17 mouse cellular contexts compared by ENCODE assay signal in the genomic region with DNA sequence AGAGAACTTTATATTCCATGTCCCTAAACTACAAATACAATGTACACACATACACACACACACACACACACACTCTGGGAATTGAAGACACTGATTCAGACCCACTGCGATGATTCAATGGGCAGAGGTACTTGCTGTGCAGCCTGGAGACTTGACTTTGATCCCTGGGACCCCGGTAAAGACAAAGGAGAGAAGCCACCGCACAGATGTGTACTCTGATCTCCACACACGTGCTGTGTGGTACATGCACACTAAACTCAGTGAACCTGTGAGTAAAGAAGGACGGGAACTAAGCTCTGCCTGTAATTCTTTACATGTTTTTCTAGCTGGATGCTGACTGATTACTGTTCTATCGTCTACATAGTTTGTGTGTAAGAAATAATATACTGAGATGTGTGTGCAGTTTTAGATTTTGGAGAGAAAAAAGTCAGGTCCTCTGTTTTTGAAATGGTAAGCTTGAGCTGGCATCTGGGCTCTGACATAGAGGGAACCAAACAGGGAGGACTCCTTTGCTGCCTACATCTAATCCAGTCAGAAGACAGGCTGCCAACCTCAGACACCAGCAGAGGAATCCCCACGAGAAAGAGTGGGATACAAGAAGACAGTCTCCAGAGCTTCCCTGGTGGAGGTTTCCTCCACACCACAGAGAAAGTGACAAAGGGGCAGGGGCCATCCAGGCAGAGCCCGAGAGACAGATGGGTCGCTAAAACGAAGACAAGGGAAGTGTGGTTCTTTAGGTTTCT. TPM values are rescaled to one million over a fixed set of nuclear protein-coding genes. Genes with fewer than 3 reads are reported as not detected.
A peak's percentile ranks its signal among the peaks of the same experiment; 100 is the strongest.
DNase-seq lines count a peak whose midpoint lies in the region; ATAC-seq and TF ChIP-seq lines count a peak whose summit lies in the region.
"Had no signal": no experiment of that assay in that cellular context is flagged by ENCODE, and none has a peak within 500 bp of the region (broad histone marks: within the 10 kb centered on the region; RNA-seq: fewer than 3 reads in every experiment).

No protein-coding gene starts in this region.

- peak overlapping the region; percentile 34; the same call in 1 of the 2 replicates for H3K9ac ChIP-seq in heart, embryonic 11.5 days (ENCODE audit: low read depth, low read length)
- H3K9ac ChIP-seq: forebrain, embryonic 13.5 days; liver, embryonic 12.5 days; lung, embryonic 15.5 days; neural tube, embryonic 12.5 days had no signal

- H3K27me3 ChIP-seq in heart, embryonic 11.5 days (ENCODE audit: control insufficient read depth, insufficient read depth, low read length), result no peaks in the 10 kb centered on the region
- H3K27me3 ChIP-seq in kidney, adult 2 months (replicated peaks; ENCODE audit: control insufficient read depth, insufficient read depth, low read length), result no peaks in the 10 kb centered on the region
- H3K27me3 ChIP-seq: lung, embryonic 15.5 days had no signal

- TF ChIP-seq POLR2A in kidney, adult 2 months (IDR thresholded peaks at IDR 0.05; ENCODE audit: low read depth, low read length), result no peak

- no peaks in the 10 kb centered on the region for H3K36me3 ChIP-seq in heart, embryonic 11.5 days (ENCODE audit: control insufficient read depth, insufficient read depth, low read length)
- H3K36me3 ChIP-seq in kidney, adult 2 months (ENCODE audit: control insufficient read depth, insufficient read depth, low read length), result no peaks in the 10 kb centered on the region
- H3K36me3 ChIP-seq: hindbrain, embryonic 10.5 days; liver, embryonic 12.5 days; lung, embryonic 15.5 days; neural tube, embryonic 12.5 days had no signal

- no peak for DNase-seq in heart, postnatal 4 days
- DNase-seq in kidney, adult 2 months, result peak; percentile 48
- DNase-seq in kidney, adult 11 months, result no peak
- DNase-seq in thymus, postnatal 14 days, result peak; percentile 34
- no peak for DNase-seq in thymus, adult 18-20 months
- no peak for DNase-seq in right cerebral cortex, adult 2 months (ENCODE audit: low spot score in 2 of 2)
- no peak for DNase-seq in ovary, postnatal 10 days (ENCODE audit: low spot score)
- DNase-seq: adrenal gland, adult 2 months; cerebellum, adult 18-20 months; layer of hippocampus, adult 9-11 months had no signal

- ATAC-seq in heart, embryonic 11.5 days (replicated peaks; ENCODE audit: insufficient number of reproducible peaks, low FRiP score, low TSS enrichment), result no peak
- ATAC-seq: forebrain, embryonic 13.5 days; inflammation-experienced regulatory T-cells, adult 6 months; liver, embryonic 12.5 days had no signal

- H3K4me1 ChIP-seq in heart, embryonic 11.5 days (ENCODE audit: control insufficient read depth, insufficient read depth, low read length), result peaks cover 12% of the 10 kb centered on the region; the same call in 1 of the 2 replicates
- no peaks in the 10 kb centered on the region for H3K4me1 ChIP-seq in kidney, adult 2 months (ENCODE audit: control insufficient read depth, insufficient read depth, low read length)
- H3K4me1 ChIP-seq: lung, embryonic 15.5 days; neural tube, embryonic 12.5 days had no signal

- 51% methylated on average over 10 of the region's 10 CpGs for WGBS in heart, embryonic 11.5 days (ENCODE audit: insufficient replicate concordance)
- whole genome bisulfite sequencing in kidney, adult 2 months, result 54% methylated on average over 10 of the region's 10 CpGs

- H3K4me2 ChIP-seq in heart, embryonic 11.5 days, result peak overlapping the region; percentile 22
- H3K4me2 ChIP-seq: forebrain, embryonic 13.5 days; liver, embryonic 12.5 days; lung, embryonic 15.5 days; neural tube, embryonic 12.5 days had no signal

- H3K27ac ChIP-seq in heart, embryonic 11.5 days (ENCODE audit: low read depth, low read length), result no peak overlapping the region
- H3K27ac ChIP-seq in kidney, adult 2 months (ENCODE audit: insufficient read depth, low read depth, low read length), result no peak overlapping the region
- H3K27ac ChIP-seq: forebrain, embryonic 13.5 days; hindbrain, embryonic 10.5 days; liver, embryonic 12.5 days; lung, embryonic 15.5 days; neural tube, embryonic 12.5 days had no signal

- no peaks in the 10 kb centered on the region for H3K9me3 ChIP-seq in heart, embryonic 11.5 days (replicated peaks; ENCODE audit: control insufficient read depth, low read length)
- H3K9me3 ChIP-seq: forebrain, embryonic 13.5 days; hindbrain, embryonic 10.5 days; liver, embryonic 12.5 days; lung, embryonic 15.5 days; neural tube, embryonic 12.5 days had no signal

- no peak overlapping the region for H3K4me3 ChIP-seq in heart, embryonic 11.5 days (ENCODE audit: low read depth, low read length)
- no peak overlapping the region for H3K4me3 ChIP-seq in kidney, adult 2 months (ENCODE audit: insufficient read depth, low read depth, low read length)
- H3K4me3 ChIP-seq: forebrain, embryonic 13.5 days; hindbrain, embryonic 10.5 days; liver, embryonic 12.5 days; lung, embryonic 15.5 days; neural tube, embryonic 12.5 days had no signal

- TF ChIP-seq CTCF in kidney, adult 2 months (conservative IDR thresholded peaks at IDR 0.05; ENCODE audit: insufficient read depth, insufficient read length, low read depth, low read length), result no peak

RNA-seq across cellular contexts. Expression of gene Ppp2r5a, which starts 7.4 kb away (rescaled TPM):
- 41.1 and 43.4 TPM in 2 replicates for polyA plus RNA-seq in heart, embryonic 11.5 days (2014; fragmentation: Nextera tagmentation; extraction: Ambion mirVana)
- 10 to 100 TPM; 90.7 to 95.0 TPM for total RNA-seq in heart, postnatal 4 days (2021)
- 69.6 and 73.2 TPM in 2 replicates for polyA plus RNA-seq in kidney, adult 2 months (2012; rRNA removed)

Comparison
In these comparisons a context has a peak if more than half of its experiments do, and no peak if none do; other contexts are left out.
1. DNase-seq: peak in kidney, adult 2 months (single experiment) and thymus, postnatal 14 days (single experiment); none in heart, postnatal 4 days (single experiment), kidney, adult 11 months (single experiment), thymus, adult 18-20 months (0 of 2), right cerebral cortex, adult 2 months (0 of 2) and ovary, postnatal 10 days (single experiment).